Mouse (Mus musculus) liver, embryonic 14.5 days (tissue): ENCODE measurements around the gene Fes.

Experiments
- CTCF ChIP-seq: IDR thresholded peaks from 2 replicates; pipeline ENCODE4 v1.5.1; 2016; ENCODE audit warnings: antibody characterized with exemption, low read depth, control low read depth
- EP300 ChIP-seq: IDR thresholded peaks from 2 replicates; pipeline ENCODE4 v1.6.1; 2016; ENCODE audit warnings: antibody characterized with exemption, low read depth

GRCm38 (mm10) chr7:80416969-80417368 lies 29.2 kb upstream of the Fes start:
- TF ChIP-seq CTCF (no peak), EP300 (no peak)
